Mouse (Mus musculus) v-Abl transformed pro-B cells (cell line): ENCODE measurements around the gene Vav3.

Experiments
- in situ Hi-C, 2 experiments: fragments of 400-800 bp; cut with MboI; formaldehyde crosslinking; loops; one replicate each; pipeline ENCODE4 v1.15.1; 2025; ENCODE audit not compliant: unreplicated experiment in 2 of 2

Gene Vav3

DNA sequence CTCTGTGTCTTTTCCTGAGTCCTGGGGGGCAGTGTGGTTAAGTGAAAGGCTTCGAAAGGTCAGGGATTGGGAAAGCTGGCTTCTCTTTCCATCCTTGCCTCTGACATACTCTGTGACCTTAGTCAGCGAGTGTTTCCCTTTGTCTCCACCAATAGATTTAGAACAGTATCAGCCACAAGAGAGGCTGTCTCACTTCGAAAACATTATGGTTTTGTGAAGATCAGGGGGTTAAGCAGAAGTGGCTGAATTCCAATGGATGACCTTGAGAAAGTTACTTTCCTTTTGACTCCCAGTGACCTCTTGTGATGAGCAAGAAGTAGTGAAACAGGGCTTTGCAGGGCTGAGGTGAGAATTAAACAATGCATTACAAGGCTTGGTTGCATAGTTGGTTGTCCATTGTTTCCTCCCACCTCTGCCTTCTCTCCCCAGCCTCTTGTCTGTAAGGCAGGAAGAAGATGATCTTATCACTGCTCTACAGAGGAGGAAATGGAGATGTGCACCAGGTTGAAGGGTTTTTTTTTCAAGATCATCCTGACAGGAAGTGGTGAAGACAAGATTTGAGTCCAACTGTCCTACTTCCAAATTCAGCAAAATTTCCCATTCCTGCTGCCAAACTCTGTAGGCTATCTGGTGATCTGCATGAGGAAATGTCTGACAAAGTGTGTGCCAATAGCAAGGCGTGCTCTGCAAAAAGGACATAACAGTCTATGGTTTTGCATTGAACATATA lies 11.7 kb downstream of the Vav3 start:
- in situ Hi-C loops, result no loop called here

DNA sequence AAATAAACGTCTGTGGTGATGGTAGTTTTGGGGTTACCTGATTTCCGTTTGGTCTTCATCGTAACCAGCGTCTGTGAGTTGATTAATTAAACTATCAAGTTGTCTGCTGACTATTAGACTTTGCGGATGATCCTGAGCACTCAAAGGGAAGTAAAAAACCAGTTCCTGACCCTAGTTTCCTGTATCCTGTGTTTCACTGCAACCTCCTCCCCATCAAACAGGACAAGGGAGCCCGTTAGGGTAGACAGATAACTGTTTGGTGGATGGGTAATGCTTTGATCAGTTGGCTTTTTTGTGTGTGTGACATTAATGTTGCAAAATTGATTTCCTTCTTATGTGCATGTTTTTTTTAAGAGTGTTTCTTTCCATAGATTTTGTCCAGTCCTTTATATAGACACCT lies 12.2 kb downstream of the Vav3 start:
- in situ Hi-C loops, result no loop called here

DNA sequence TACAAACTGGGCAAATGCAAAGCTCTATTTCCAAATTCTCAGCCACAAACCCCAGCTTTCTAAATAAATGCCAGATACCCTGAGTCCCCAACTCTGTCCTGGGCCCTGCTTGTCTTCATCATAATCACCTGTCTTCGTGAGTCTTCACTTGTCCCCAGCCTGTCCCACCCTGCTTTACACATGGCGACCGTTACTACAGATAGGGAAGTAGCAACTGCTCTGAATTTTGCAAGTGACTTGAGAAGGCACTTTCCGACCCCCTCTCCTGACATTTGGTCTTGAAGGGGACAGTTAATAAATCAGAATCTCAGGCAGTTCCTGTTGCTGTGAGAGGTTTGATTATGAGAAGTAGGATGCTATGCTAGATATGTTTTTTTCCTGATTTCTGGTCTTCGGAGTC lies 13.4 kb downstream of the Vav3 start:
- in situ Hi-C loops, result no loop called here

DNA sequence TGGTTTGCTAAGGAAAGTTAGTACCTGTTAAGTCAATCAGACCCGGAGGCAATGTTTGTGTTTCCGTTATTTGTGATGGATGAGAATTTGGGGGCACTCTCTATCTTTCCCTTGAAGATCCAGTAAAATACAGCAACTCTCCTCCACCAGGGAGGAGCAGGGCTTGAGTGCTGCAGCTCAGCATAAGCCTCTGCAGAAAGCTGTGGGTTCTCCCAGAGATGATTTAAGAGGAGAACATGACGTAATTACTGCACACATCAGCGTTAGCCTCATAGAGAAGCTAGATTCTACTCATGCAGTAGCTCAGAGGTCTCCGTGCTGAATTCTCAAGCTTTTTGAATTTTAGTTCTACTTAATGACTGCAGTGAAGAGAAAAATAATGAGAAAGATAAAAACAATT lies 14.7 kb downstream of the Vav3 start:
- in situ Hi-C loops, result no loop called here

DNA sequence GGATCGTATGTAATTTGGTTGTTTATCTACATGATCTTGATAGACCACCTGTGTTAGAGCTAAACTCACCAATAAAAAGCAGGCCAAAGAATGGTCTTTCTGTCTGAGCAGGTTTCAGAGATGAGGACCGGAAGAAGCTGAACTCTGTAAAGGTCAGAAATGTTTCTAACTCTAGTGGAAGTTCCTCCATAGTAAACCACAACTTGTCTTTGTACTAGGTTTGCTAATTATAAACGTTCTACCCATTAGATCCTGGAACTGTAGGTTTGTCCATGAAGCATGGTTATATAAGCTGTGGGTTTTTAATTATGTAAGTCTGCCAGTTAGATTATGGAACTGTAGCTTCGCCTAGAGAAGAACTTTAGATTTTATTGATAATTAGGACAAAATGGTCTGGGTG lies 20.3 kb downstream of the Vav3 start:
- in situ Hi-C loops, result no loop called here

DNA sequence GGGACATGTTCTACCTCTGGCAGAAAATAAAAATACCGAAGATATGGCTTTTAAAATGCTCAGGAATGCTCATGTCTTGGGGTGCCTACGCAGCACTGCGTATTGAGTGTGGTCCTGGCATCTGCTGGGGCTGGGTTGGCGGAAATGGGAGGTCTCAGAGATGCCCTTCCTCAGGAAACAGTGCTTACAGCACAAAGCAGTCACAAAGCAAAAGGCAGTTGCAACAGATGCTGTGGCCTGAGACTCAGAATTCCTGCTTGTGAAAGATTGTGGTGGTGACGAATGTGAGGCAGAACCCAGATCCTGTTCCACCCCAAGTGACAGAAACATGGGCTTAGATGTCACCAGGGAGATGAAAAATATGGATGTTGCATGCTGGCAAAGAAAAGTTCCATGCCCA lies 21.4 kb downstream of the Vav3 start:
- in situ Hi-C loops, result no loop called here

DNA sequence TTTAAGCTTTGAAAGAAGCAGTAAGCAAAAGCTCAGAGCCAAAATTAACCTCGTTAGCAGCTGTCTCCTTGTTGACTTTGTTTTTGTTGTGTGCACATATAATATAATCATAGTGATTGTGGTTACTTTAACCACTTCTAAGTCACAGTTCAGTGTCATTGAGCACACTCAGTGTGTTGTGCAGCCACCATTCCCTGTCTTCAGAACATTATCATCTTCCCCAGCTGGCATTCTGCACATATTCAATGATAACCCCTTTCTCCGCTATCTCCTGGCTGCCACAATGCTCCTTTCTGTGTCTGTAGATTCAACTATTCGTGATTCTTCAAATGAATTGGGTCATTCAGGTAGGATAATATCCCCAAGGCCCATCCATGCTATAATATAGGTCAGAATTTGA lies 21.9 kb downstream of the Vav3 start:
- in situ Hi-C loops, result no loop called here

DNA sequence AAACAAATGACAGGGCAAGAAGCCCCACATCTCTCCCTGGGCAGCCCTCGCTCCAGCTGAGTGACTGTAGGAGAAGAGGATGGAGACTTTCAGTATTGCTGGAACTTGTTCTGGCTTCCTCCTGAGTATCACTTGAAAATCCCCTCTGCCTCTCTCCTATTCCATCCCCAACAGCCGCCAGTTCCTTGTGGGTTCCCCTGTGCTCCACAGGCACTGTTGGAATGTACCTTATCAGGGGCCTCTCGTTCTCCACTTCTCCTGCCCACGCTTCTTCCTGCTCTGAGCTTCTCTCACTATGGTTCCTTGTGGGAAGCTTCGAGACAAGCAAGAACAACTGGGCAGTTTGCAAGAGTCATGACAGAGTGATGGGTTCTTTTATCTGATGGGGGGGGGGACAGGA lies 23.1 kb downstream of the Vav3 start:
- in situ Hi-C loops, result no loop called here

DNA sequence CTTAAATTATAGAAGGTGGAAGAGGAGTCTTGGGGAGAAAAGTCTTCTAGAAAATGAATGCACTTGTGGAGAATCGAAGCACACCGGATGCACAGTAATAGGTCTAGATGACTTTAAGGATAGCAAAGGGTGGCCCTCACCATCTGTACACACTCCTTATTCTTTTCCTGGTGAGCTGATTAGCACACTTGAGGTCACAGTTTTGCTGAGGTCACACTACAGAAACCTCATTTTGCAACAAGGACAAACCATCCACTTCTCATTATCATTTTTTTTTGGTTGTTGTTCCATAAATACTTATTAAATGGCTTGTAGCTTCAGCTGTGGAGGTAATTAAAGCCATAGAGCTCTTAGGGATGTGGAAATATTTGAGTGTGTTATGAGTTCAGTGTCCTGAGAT lies 25.4 kb downstream of the Vav3 start:
- in situ Hi-C loops, result no loop called here

DNA sequence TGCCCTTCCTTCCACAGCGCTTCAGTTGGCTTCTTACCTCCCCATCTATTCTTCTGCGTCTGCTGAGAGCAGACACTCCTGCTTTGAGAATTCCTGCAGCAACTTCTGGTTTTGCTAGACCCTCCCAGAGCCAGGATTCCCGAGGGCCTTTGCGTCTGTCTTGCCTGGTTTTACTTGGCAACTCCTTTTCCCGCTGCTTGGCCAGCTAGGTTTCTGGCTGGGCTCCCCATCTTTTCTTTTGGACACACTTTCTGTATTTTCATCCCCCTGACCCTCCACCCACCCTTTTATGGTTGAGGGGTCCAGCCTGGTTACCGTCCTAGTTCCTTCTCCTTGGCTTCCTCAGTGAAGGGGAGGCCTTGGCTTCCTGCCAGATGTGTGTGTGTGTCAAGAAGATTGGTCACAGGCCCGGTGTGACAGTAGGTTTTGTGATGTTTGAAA lies 26.0 kb downstream of the Vav3 start:
- in situ Hi-C loops, result no loop called here

DNA sequence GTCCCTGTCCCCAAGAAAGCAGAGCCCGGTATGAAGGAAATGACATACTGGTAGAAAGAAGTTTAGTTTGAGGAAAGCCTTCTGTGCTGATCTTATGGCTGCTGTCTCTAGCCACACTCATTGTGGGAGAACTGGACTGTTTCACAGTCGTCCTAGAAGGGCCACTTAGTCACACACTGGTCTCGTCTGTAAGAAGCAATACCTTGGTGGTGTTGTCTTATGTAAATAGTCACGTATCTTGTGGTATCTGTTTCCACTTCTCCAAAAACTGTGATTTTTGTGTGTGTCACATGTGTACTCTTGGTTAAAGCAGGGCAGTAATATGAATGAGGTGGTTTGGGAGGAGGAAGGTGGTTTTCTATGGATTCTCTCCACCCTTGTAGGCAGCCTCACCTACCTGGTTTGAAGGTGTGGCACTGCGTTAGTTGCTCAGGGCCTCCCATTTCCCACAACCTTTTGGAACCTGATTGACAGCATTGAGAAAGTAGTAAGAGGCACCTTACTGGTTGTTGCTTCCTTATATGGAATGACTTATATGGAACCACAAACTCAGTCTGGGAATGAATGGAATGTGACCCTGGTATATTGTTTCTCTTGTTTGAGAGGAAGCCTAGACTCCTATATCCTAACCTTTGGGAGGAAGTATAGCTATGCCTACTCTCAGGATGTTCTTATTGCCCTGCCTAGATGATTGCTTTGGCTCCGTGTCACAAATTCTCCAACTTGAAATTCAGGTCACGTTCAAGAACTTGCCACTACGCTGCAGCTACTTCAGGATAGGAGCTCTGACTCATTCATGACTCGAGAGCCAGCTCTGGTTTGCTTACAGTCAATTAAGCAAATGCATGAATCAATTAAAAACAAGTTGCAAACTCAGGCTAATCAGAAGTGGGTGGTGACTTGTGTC lies 28.2 kb downstream of the Vav3 start:
- in situ Hi-C loops, result no loop called here

DNA sequence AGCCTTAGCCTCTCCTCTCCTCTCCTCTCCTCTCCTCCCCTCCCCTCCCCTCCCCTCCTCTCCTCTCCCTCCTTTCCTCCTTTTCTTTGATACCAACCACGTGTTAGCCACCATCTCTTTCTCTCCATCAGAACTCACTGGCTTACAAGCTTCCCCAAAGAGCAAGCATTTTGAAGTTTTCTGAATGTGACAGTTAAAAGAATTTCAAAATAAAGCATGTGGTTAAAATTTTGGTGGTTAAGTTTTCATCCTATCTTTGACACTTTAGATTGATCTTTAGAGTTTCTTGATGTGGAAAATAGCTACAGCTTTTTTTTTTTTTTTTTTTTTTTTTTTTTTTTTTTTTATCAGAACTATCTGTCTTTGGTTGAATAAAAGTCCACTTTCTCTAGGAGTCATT lies 31.1 kb downstream of the Vav3 start:
- in situ Hi-C loops, result no loop called here

DNA sequence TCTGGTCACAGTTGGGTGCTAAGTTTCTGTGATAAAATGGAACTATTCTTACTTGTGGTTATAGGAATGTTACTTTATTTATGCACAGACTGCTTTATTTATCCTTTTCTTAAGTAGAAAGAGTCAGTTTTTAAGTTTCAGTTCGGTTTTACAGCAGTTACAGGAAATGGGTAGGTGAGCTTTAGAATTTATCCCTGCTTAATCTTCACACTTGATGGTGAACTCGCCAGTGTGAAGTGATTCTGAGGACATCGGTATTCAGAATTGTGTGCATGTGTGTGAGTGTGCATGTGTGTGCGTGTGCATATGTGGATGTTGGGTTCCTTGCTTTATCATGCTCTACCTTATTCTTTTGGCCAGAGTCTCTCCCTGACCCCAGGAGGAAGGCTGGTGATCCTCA lies 32.2 kb downstream of the Vav3 start:
- in situ Hi-C loops, result no loop called here

DNA sequence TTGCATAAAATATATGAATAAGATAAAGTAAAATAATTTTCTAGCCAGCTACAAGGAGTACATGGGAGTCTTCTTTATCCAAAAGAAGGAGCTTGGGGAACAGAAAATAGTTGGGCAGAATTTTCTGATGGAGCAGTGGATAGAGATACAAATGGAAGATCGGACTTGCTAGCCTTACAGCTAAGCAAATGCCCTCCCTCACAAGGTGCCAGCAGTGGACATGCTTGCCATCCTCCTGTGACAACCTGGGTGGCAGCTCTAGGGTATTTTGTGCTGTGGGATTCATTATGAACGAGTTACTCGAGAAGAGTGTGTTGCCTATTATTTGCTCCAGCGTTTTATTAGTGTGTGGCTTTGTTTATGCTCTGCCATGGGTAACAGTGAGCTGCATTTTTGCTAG lies 37.8 kb downstream of the Vav3 start:
- in situ Hi-C loops, result no loop called here

DNA sequence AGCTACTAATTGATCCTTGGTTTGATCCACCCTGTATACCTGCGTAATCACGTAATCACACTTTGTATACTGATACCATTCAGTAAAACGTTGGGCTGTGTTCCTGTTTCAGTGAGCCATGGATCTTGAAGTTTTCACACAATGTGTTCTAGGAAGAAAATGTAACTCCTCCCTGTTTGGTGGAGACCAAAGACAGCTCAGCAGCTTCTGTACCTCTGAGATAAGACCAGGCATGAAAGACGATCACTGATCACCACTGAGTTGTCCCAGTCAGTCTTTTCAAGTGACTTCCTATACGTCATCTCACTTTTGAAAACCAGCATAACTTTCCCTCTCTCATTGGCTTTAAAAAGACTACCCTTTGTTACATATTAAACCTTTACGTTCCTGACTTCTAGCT lies 38.2 kb downstream of the Vav3 start:
- in situ Hi-C loops, result no loop called here

DNA sequence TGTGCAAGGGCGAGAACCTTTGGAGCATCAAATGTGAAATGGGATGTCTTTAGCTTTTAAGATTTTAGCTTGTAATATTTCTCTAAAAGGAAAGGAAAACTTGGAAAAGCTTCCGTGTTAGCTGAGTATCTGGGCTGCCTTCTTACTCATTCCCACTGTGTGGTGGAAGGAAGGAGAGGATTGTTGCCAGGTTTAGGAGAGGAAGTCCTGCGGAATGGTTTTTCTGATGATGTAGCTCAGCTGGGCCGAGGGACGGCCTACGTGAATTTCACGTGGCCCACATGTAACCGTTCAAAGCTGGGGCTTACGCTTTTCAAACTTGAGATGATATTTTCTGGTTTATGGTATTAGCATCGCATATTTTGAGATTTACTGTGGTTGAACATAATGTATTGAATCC lies 48.3 kb downstream of the Vav3 start:
- in situ Hi-C loops, result no loop called here

DNA sequence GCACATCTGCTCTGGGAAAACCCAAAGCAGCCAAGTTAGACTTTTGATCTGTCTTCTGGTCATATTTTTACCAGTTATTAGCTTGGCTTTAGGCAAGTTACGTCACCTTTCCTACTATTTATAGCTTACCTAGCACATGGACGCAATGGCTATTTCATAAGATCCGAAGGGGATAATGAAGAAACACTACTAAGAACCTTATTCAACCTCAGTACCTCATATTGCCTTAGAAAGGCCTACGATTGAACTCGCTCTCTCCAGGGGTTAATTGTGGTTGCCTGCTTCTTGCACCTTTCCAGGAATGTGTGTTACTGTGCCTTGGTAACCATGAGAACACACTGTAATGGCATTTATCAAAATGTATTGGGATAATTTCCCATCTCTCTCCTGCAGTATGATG lies 61.1 kb downstream of the Vav3 start:
- in situ Hi-C loops, result no loop called here

DNA sequence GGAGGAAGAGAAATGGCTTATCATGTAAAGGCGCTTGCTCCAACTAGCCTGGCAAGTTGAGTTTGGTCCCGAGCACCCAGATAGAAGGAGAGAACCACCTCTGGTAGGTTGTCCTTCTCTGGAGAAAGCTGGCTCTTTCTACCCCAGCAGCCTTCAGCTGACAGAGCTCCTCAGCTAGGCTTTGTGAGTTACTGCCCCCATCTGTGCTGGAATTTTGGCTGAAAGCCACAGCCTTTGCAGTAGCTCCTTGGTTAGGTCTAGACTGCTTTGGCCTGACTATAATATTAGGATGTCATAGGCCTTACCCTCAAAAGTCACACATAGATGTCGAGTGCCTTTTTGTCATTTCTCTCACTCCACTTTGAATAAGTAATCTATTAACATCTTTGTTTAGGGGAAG lies 70.8 kb downstream of the Vav3 start:
- in situ Hi-C loops, result no loop called here

DNA sequence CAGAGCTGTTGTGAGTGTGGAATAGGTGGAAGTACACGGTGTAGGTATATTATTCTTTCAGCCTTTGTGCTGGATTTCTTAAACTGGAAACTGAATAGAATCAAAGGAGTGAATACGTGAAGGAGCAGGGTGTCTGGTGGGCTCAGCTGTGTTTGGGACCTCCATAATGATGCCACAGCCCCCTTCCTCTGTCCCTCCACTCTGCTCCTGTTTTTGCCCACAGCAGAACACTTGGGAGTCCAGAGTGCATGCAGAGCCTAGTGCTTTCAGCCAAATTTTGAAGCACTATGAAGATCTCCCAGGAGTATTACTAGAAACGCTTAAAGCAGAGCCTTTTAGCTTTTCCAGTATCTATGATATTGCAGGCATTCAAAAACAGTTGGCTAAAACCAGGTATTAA lies 80.0 kb downstream of the Vav3 start:
- in situ Hi-C loops, result no loop called here

DNA sequence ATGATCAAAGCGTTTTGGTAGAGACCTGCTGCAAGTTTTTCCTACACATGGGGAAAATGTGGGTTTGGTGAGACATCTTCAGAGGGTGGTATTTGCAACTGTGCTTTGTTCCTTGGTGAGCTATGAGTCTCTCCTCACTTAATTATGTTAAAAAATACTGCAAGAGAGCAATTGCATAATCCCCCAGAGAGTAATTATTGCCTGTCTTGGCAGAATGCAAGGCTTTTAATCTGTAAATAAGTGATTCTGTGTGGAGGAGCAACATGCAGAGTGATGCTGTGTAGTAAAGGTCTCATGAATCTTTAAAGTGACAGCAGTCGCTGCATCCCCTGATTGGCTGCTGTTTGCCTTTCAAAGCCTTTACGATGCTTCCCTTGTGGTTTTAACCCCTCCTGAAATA lies 80.6 kb downstream of the Vav3 start:
- in situ Hi-C loops, result no loop called here

DNA sequence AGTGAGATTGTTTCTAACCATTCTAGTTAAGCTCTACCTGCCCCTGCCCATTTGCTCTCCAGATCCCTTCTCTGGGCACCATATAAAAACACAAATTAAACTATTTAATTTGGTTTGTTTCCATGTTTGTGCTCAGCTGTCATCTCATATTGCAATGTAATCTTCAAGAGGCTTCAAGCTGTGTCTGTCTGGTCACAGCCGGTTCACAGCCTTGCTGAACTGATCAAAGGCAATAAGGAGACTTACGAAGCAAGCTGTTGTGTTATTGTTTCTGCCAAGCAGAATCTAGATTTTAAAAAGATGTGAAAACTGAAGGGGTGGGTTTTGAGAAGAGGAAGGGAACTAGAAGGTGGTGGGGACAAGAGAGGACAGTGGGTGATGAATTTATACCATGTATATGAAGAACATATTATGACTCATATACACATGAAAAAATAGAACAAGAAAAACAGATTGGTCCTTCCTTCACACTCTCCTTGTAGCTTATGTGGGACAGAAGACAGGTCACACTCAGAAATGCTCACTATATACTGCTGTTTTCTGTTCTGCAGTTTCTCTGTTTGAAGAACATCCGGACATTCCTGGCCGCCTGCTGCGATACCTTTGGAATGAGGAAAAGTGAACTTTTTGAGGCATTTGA lies 83.1 kb downstream of the Vav3 start:
- in situ Hi-C loops, result no loop called here

DNA sequence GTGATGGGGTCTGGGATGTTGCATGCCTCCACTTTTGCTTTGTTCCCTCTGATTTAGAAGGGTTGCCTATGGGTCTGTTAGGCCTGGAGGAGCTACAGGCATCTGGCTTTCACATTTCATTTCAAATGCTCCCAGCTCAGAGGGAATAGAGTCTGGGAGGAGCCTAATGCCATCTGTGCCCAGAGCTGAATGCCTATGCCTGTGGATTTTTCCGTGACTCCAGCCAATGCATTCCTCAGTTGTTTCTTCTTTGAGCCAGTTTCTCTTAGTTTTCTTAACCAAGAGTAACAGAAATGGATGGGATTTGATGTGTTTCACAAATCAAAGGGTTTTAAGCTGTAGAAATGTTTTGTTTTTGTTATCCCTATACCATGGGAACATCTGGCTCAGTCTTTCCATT lies 90.8 kb downstream of the Vav3 start:
- in situ Hi-C loops, result no loop called here
